ENCODE assay signal across 9 mouse cellular contexts in genomic region chr2:173586118-173586968, GRCm38 (mm10). TPM values are rescaled to one million over a fixed set of nuclear protein-coding genes. Genes with fewer than 3 reads are reported as not detected.
A peak's percentile ranks its signal among the peaks of the same experiment; 100 is the strongest.
DNase-seq lines count a peak whose midpoint lies in the region; ATAC-seq and TF ChIP-seq lines count a peak whose summit lies in the region.
"Had no signal": no experiment of that assay in that cellular context is flagged by ENCODE, and none has a peak within 500 bp of the region (broad histone marks: within the 10 kb centered on the region; RNA-seq: fewer than 3 reads in every experiment).

No protein-coding gene starts in this region.

- under 1% methylated on average over 68 of the region's 68 CpGs for WGBS in forebrain, postnatal 0 days
- under 1% methylated on average over 68 of the region's 68 CpGs for WGBS in hindbrain, embryonic 11.5 days

- TF ChIP-seq CTCF in forebrain, postnatal 0 days (IDR thresholded peaks at IDR 0.05; ENCODE audit: low read depth), result peak; percentile 77

- H3K4me2 ChIP-seq in forebrain, postnatal 0 days (ENCODE audit: low read depth), result peak overlapping the region; percentile 59
- peak overlapping the region; percentile 78 for H3K4me2 ChIP-seq in hindbrain, embryonic 11.5 days (replicated peaks; ENCODE audit: low read depth, low read length)

- H3K9me3 ChIP-seq in forebrain, postnatal 0 days (ENCODE audit: low read length), result no peaks in the 10 kb centered on the region; the same call in 1 of the 2 replicates
- no peaks in the 10 kb centered on the region for H3K9me3 ChIP-seq in hindbrain, embryonic 11.5 days (ENCODE audit: control insufficient read depth, low read length)
- no peaks in the 10 kb centered on the region for H3K9me3 ChIP-seq in megakaryocyte, embryonic 14.5 days

- H3K9ac ChIP-seq in forebrain, postnatal 0 days, result peak overlapping the region; percentile 2; the same call in 1 of the 2 replicates
- H3K9ac ChIP-seq in hindbrain, embryonic 11.5 days (ENCODE audit: low read depth, low read length), result peak overlapping the region; percentile 48

- no peaks in the 10 kb centered on the region for H3K36me3 ChIP-seq in forebrain, postnatal 0 days (ENCODE audit: insufficient read depth)
- no peaks in the 10 kb centered on the region for H3K36me3 ChIP-seq in hindbrain, embryonic 11.5 days (ENCODE audit: control insufficient read depth, insufficient read depth, low read length)
- peaks cover 39% of the 10 kb centered on the region for H3K36me3 ChIP-seq in megakaryocyte, embryonic 14.5 days (replicated peaks; ENCODE audit: low read length)

- peak; percentile 47; the same call in 1 of the 2 replicates for ATAC-seq in forebrain, postnatal 0 days
- peak; percentile 56 for ATAC-seq in hindbrain, embryonic 11.5 days (ENCODE audit: low FRiP score)

- no peak overlapping the region for H3K27ac ChIP-seq in forebrain, postnatal 0 days (ENCODE audit: low read depth, low read length)
- H3K27ac ChIP-seq in hindbrain, embryonic 11.5 days (ENCODE audit: low read depth, low read length), result 0 out of 2 replicates have a peak overlapping the region, but pooled peaks have one; percentile 20

- intact Hi-C loops in left cerebral cortex, postnatal 10 days (cut with DNase I), result loop anchor here (5.0 to 10.0 kb wide), 7 partner anchors 148 to 1316 kb away; partner anchors contain the start of genes Gnas, Stx16 and Vapb

- H3K4me1 ChIP-seq in forebrain, postnatal 0 days (ENCODE audit: insufficient read depth), result no peaks in the 10 kb centered on the region
- H3K4me1 ChIP-seq in hindbrain, embryonic 11.5 days (replicated peaks; ENCODE audit: control insufficient read depth, insufficient read depth, low read length), result no peaks in the 10 kb centered on the region
- H3K4me1 ChIP-seq in megakaryocyte, embryonic 14.5 days, result peaks cover 33% of the 10 kb centered on the region

- DNase-seq in NIH3T3 (ENCODE audit: low read depth), result peak; percentile 52
- peak; percentile 57 for DNase-seq in cerebellum, adult 8-10 months
- DNase-seq in forebrain, postnatal 0 days, result peak; percentile 72
- DNase-seq in hindbrain, embryonic 11.5 days (ENCODE audit: low spot score), result peak; percentile 91
- DNase-seq in left cerebral cortex, postnatal 10 days (ENCODE audit: extremely low spot score in 1 of 2, low spot score in 2 of 2), result peak; percentile 16 to 64
- DNase-seq in right cerebral cortex, postnatal 14 days, result peak; percentile 43
- peak; percentile 72 for DNase-seq in urinary bladder, postnatal 25 days (ENCODE audit: low spot score)

- peak overlapping the region; percentile 39 for H3K4me3 ChIP-seq in forebrain, postnatal 0 days (ENCODE audit: low read depth, low read length)
- H3K4me3 ChIP-seq in hindbrain, embryonic 11.5 days (ENCODE audit: low read depth, low read length), result peak overlapping the region; percentile 34
- peak overlapping the region; percentile 89 for H3K4me3 ChIP-seq in megakaryocyte, embryonic 14.5 days (replicated peaks)

- H3K27me3 ChIP-seq in forebrain, postnatal 0 days (ENCODE audit: insufficient read depth, low read length), result peaks cover 21% of the 10 kb centered on the region
- H3K27me3 ChIP-seq in hindbrain, embryonic 11.5 days (ENCODE audit: control insufficient read depth, insufficient read depth, low read length), result peaks cover 7% of the 10 kb centered on the region
- H3K27me3 ChIP-seq in megakaryocyte, embryonic 14.5 days (replicated peaks), result peaks cover 79% of the 10 kb centered on the region

RNA-seq across cellular contexts. Expression of gene Ankrd60, which starts 8.2 kb away (rescaled TPM):
- total RNA-seq in forebrain, postnatal 0 days (2014; rRNA removed), result not detected in 2 replicates
- not detected in 2 replicates for polyA plus RNA-seq in forebrain, postnatal 0 days (2015; fragmentation: Nextera tagmentation; extraction: Ambion mirVana)
- not detected in 2 replicates for polyA plus RNA-seq in hindbrain, embryonic 11.5 days (2014; fragmentation: Nextera tagmentation; extraction: Ambion mirVana)
- total RNA-seq in left cerebral cortex, postnatal 10 days (2021), result not detected
- polyA plus RNA-seq in megakaryocyte, embryonic 14.5 days (2012; ENCODE audit: insufficient read depth, low replicate concordance), result 0.34 TPM in 1 of 2 replicates, not detected in the other
- total RNA-seq: left cerebral cortex, adult 8-10 months had no signal

Comparison
In these comparisons a context has a peak if more than half of its experiments do, and no peak if none do; other contexts are left out.
1. DNase-seq: peak in every context shown above with its lines; median percentile 91 in hindbrain, embryonic 11.5 days; 72 in forebrain, postnatal 0 days; 72 in urinary bladder, postnatal 25 days; 57 in cerebellum, adult 8-10 months; 52 in NIH3T3; 43 in right cerebral cortex, postnatal 14 days; 40 in left cerebral cortex, postnatal 10 days.
2. H3K4me3 ChIP-seq: peak in every context shown above with its lines; median percentile 89 in megakaryocyte, embryonic 14.5 days; 39 in forebrain, postnatal 0 days; 34 in hindbrain, embryonic 11.5 days.